Mouse (Mus musculus): ENCODE results near the gene H2afv.

The H2afv gene

GRCm38 (mm10) chr11:6444077-6444853, at the start of gene H2afv:
TSS of gene H2afv (minus strand) at chr11:6444443.
- CTCF ChIA-PET: no interaction called here

GRCm38 (mm10) chr11:6489691-6490503, 45.7 kb upstream of the H2afv start:
- CTCF ChIA-PET: interaction anchor here (0.6 to 1.5 kb wide), 3 partner anchors 26 to 48 kb away, joined by 5 to 11 read pairs (median 7); no protein-coding TSS in a partner anchor

- CTCF ChIA-PET: interaction anchor here (0.6 to 1.5 kb wide), 2 partner anchors 26 to 181 kb away, joined by 3 to 7 read pairs; no protein-coding TSS in a partner anchor
Observed at GRCm38 (mm10) chr11:6489257-6489656, 45.0 kb upstream of the H2afv start.

GRCm38 (mm10) chr11:6488041-6488684, 43.9 kb upstream of the H2afv start:
- CTCF ChIA-PET: no interaction called here

GRCm38 (mm10) chr11:6487496-6487895, 43.3 kb upstream of the H2afv start:
- CTCF ChIA-PET: no interaction called here

- CTCF ChIA-PET: no interaction called here
Observed at GRCm38 (mm10) chr11:6486916-6487315, 42.7 kb upstream of the H2afv start.

- CTCF ChIA-PET: no interaction called here
Observed at GRCm38 (mm10) chr11:6484244-6484959, 40.2 kb upstream of the H2afv start.

GRCm38 (mm10) chr11:6483103-6483502, 38.9 kb upstream of the H2afv start:
- CTCF ChIA-PET: no interaction called here

- CTCF ChIA-PET: interaction anchor here (0.8 kb wide), 1 partner anchor 23 kb away, joined by 3 read pairs; no protein-coding TSS in a partner anchor
Observed at GRCm38 (mm10) chr11:6481669-6482185, 37.5 kb upstream of the H2afv start.

- CTCF ChIA-PET: no interaction called here
Observed at GRCm38 (mm10) chr11:6480681-6481405, 36.6 kb upstream of the H2afv start.

GRCm38 (mm10) chr11:6480191-6480590, 35.9 kb upstream of the H2afv start:
- CTCF ChIA-PET: no interaction called here

GRCm38 (mm10) chr11:6479231-6479630, 35.0 kb upstream of the H2afv start:
- CTCF ChIA-PET: no interaction called here

- CTCF ChIA-PET: interaction anchor here (0.5 to 1.0 kb wide), 2 partner anchors 46 to 66 kb away, joined by 3 read pairs; no protein-coding TSS in a partner anchor
Observed at GRCm38 (mm10) chr11:6477350-6477749, 33.1 kb upstream of the H2afv start.

- CTCF ChIA-PET: interaction anchor here (0.6 to 1.0 kb wide), 4 partner anchors 38 to 148 kb away, joined by 3 to 8 read pairs (median 4); no protein-coding TSS in a partner anchor
Observed at GRCm38 (mm10) chr11:6476876-6477275, 32.6 kb upstream of the H2afv start.

- CTCF ChIA-PET: interaction anchor here (1.7 kb wide), 1 partner anchor 10 kb away, joined by 11 read pairs; no protein-coding TSS in a partner anchor
Observed at GRCm38 (mm10) chr11:6475867-6476484, 31.7 kb upstream of the H2afv start, which contains the start of gene Purb. TSS of gene Purb (minus strand) at chr11:6475917.

GRCm38 (mm10) chr11:6474874-6475731, 30.9 kb upstream of the H2afv start:
- CTCF ChIA-PET: interaction anchor here (0.5 to 1.7 kb wide), 4 partner anchors 9 to 652 kb away, joined by 4 to 11 read pairs (median 6); no protein-coding TSS in a partner anchor

- CTCF ChIA-PET: interaction anchor here (0.7 to 1.7 kb wide), 5 partner anchors 9 to 154 kb away, joined by 3 to 11 read pairs (median 5); no protein-coding TSS in a partner anchor
Observed at GRCm38 (mm10) chr11:6474381-6474780, 30.1 kb upstream of the H2afv start.

- CTCF ChIA-PET: no interaction called here
Observed at GRCm38 (mm10) chr11:6472076-6472475, 27.8 kb upstream of the H2afv start.

GRCm38 (mm10) chr11:6471493-6471892, 27.2 kb upstream of the H2afv start:
- CTCF ChIA-PET: no interaction called here

All from spleen, embryonic (tissue).